Mouse (Mus musculus): ENCODE results near the gene 4930438A08Rik.
"Not testable (repeated sequence)": the region's sequence is repeated elsewhere in the genome, so short reads cannot be mapped to it uniquely, and the experiment has no call there.

Gene 4930438A08Rik

DNA sequence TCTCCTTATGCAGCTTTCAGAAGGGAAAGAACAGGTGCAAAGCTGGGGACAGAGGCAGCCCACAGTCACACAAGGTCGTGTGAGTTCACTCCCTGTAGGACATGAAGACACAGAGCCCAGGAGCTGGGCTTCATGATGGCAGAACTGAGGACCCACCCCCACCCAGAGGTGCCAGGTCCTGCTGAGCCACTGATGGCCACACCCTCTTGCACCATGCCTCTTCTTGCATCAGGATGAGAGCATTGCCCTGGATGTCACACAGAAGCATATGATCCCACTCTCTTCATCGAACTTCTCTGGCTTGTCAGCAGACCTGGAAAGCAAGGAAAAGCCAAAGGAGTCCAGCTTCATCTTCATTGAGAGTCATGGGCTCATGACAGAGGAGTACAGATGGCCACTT, at the start of gene 4930438A08Rik:
TSS of gene 4930438A08Rik (plus strand) at position 228 of the 400 bp plus-strand sequence.
- DNase-seq (ENCODE audit: low read depth, low spot score): no peak

DNA sequence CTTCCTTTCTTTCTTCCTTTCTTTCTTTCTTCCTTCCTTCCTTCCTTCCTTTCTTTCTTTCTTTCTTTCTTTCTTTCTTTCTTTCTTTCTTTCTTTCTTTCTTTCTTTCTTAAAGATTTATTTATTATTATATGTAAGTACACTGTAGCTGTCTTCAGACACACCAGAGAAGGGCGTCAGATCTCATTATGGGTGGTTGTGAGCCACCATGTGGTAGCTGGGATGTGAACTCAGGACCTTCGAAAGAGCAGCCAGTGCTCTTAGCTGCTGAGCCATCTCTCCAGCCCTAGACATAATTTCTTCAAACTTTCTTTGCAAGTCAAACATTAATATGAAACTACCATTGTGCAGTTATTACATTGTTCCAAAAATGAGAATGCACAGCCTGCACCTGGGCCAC, 49.7 kb upstream of the 4930438A08Rik start:
- not testable (repeated sequence) for DNase-seq (ENCODE audit: low read depth, low spot score)

DNA sequence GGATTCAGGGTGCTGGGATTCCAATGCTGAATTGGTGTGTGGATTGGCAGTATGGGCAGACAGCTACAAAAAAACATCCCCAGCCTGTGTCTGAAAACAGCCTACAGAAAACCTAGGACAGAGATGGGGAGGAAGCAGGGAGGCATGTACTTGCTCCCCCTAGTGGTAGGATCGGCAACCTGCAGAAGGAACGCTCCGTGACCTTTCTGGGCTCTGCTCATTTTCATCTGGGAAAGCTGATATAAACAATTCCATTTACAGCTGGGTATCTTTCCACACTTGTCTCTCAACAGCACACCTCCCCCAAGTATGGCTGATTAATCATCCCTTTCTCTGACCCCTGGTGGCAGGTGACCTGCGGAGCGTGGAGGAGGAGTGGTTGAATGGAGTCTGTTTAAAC, 48.9 kb upstream of the 4930438A08Rik start:
- DNase-seq (ENCODE audit: low read depth, low spot score): peak; percentile 46

DNA sequence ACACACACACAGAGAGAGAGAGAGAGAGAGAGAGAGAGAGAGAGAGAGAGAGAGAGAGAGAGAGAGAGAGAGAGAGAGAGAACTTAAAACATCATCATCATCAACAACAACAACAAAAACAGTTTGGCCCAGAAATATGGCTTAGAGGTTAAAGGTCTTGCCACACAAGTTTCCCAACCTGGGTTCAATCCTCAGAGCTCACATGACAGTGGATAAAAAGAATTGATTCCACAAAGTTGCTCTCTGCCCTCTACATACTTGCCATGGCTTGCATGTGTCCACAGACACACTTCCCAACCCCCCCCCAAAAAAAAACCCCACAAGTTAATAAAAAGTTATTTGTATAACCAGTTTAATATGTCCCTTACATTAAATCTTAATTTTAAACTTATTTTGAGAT, 48.2 kb upstream of the 4930438A08Rik start:
- no peak for DNase-seq (ENCODE audit: low read depth, low spot score)

DNA sequence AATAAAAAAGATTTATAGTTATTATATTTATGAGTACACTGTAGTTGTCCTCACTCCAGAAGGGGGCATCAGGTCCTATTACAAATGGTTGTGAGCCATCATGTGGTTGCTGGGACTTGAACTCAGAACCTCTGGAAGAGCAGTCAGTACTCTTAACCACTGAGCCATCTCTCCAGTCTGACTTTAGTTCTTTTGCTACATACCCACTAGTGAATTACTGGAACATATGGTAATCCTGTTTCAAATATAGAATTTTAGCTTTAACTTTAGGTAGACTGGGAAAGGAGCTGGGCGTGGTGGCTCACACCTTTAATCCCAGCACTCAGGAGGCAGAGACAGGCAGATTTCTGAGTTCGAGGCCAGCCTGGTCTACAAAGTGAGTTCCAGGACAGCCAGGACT, 46.6 kb upstream of the 4930438A08Rik start:
- not testable (repeated sequence) for DNase-seq (ENCODE audit: low read depth, low spot score)

DNA sequence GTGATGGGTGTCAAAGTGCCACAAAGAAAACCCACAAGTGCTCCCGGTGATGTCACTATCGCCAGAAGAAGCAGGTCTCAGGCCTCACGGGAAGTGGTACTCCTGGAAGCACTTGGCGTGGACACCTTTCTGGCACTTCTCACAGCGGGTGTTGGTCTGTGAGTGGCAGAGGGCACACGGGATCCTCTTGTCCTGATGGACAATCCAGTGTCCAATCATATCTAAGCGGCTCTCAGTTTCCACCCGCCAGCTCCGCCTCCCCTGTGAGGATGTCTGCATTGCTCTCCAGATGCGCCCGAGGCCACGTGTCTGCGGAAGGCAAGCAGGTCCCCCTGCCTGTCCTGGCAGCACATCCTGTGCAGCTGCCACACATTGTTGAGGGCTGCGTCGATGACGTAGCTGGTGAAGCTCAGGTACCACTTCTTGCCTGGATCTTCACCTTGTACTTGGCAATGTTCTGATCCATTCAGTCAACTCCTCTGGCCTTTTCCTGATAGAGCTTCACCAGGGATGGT, 44.1 kb upstream of the 4930438A08Rik start:
- DNase-seq (ENCODE audit: low read depth, low spot score): no peak

DNA sequence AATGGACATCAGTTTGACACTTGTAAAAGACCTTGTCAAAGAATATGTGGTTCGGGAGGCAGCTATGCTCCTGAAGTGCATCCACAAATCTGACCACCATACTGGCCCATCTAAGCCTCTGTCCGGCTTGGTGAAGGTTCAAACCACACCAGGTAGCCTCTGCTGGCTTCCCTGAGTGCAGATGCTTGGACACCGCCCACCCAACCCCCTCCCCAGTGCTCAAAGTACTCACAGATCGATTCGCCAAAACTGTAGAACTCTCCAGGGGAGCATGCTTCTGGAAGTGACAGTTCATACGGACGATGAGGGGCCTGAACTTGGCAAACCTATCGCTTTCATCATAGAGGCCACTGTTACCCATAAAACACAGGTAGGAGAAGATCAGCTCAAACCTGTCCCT, 43.4 kb upstream of the 4930438A08Rik start:
- no peak for DNase-seq (ENCODE audit: low read depth, low spot score)

DNA sequence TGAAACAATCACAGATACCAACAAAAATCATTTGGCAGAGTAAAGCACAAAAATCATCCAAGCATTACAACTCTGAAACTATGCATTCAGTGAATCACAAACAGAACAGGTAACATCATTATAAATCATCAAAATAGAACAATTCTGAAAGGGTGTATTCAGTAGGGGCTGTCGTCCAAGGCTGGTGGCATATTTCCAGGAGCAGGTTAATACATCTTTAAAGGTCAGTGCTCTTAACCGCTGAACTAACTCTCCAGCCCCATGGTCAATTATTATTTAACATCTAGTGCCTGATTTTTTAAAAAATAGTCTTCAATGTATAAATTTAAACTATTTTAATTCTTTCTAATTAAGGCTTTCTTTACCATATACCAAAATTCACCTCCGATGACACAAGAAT, 40.0 kb upstream of the 4930438A08Rik start:
- DNase-seq (ENCODE audit: low read depth, low spot score): not testable (repeated sequence)

DNA sequence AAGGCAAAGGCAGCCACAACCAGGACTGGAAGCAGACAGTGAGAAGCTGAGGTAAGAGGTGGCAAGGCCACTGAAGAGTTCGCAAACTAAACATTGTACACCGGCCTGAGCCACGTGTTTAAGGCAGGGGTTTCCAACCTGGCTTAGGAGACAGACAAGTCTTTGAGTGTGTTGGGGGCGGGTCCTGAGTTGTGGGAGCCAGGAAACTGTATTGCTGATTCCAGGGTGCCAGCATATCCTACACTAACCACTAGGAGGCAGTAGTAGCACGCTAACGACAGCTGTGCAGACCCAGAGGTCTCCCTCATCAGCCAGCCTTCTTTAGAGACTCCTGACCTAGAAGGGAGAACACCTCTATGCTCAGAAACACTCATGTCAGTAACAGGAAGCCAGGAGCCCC, 39.4 kb upstream of the 4930438A08Rik start:
- no peak for DNase-seq (ENCODE audit: low read depth, low spot score)

DNA sequence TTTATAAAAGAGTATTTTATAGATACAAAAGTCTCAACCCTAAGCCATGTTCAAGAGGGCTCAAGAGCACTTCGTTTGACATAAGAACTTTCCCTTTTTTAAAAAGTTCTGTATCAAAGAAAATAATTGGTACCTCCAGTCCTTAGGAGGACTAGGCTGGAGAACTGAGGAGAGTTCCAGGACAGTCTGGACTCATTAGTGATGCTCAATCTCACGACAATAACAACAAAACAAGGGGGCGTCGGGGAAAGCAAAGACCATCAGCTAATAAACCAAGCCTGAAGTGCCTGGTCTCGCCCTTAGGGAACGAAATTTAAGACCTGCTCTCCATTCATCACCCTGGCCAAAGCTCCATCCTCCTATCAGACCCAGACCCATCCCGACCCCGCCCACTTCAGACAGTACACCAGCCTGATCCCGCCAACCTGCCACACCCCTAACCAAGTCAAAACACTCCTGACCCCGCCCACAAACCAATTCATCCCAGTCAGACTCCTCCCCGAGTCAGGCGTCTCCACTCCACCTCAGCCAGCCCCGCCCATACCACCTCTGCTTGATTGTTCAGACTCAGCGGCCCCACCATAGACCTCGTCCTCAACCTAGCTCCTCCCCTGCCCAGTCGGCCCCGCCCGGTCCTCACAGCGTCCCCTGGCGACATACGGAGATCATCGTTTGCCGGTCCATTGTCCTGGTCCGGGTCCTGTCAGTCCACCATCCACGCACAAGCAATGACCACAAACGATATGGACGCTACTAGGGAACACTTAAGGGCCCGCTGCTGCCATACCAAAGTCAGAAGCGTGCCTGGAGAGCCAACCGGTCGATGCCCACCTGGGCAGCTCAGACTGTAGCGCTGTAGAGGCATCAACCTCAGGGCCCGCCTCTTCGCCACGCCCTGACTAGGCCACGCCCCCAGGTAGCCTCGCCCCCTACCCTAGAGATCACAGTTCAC, 35.5 kb upstream of the 4930438A08Rik start:
- no peak for DNase-seq (ENCODE audit: low read depth, low spot score)

DNA sequence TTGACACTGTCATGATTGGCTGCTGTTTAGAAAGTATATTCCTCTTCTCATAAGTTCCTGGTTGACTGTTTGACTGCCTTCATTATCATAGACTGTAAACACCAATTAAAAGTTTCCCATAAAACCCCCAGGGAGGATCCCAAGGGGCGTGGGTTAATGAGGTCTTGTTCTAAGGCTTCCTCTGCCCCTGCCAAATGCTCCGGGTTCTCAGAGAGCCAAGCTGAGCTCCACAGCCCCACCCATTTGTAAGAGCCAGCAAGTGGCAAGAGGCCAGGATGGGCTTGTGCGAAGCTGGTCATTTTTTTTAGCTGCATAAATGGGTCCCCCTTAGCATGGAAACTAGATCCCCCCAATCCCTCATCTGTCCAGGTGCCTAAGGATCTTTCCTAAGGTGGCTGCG, 27.3 kb upstream of the 4930438A08Rik start:
- no peak for DNase-seq (ENCODE audit: low read depth, low spot score)

DNA sequence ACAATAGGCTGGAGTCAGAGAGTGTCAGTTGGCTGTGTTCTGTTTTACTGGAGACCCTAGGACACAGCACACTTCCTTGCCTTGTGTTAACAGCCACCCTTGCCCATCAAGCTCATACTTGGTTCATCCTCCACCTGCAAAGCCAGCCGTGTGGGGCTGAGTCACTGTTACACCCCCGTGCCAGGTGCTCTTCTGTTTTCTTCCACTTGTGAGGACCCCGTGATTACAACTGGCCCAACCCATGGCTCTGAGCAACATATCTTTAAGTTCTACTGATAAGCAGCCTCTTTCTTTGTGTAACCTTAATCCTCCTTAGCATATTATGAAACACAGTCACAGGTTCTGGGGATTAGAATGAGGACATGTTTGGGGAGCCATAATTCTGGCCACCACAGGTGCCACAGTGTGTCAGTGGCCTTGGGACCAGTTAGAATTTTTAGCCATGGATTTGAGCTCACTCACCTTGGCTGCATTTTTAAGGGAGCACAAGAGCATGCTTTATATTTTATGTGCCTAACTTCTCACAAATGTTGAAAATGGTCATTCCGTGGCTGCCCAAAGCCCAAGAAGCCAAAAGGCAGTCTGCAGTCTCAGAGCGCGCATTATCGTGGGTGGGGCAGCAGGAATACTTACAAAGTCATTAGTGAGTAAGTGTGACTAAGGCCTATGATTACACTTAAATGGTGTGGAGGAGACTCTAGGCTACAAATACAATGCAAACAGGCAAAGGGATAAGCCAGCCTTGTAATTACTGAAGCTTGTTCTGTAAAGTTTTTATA, 25.2 kb upstream of the 4930438A08Rik start:
- no peak for DNase-seq (ENCODE audit: low read depth, low spot score)

DNA sequence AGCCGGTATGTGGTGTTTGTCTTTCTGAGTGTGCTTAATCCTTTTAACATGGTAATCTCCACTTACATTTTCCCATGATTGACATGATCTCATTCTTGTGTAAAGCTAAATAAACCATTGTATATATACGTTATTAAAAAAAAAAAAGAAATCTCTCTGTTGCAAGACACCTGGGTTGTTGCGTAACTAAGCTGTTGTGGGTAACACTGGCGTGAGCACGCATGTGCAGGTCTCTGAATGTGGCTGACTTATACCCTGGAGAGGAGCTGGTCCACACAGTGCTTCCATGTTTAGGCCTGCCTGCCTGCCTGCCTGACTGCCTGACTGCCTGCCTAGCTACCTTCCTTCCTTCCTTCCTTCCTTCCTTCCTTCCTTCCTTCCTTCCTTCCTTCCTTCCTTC, 24.0 kb upstream of the 4930438A08Rik start:
- DNase-seq (ENCODE audit: low read depth, low spot score): no peak

DNA sequence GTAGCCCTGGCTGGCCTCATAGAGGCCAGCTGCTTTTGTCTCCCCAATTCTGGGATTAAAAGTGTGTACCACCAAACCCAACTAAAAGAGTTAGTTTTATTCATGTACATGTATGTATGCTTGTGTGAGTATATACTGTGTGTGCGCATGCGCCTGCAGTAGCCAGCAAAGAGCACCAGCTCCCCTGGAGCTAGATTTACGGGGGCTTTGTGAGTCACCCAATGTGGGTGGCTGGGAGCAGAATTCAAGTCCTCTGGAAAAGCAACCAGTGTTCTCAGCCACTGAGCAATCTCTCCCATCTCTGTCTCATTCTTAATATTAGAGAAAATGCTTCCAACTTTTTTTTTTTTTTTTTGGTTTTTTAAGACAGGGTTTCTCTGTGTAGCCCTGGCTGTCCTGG, 20.2 kb upstream of the 4930438A08Rik start:
- no peak for DNase-seq (ENCODE audit: low read depth, low spot score)

DNA sequence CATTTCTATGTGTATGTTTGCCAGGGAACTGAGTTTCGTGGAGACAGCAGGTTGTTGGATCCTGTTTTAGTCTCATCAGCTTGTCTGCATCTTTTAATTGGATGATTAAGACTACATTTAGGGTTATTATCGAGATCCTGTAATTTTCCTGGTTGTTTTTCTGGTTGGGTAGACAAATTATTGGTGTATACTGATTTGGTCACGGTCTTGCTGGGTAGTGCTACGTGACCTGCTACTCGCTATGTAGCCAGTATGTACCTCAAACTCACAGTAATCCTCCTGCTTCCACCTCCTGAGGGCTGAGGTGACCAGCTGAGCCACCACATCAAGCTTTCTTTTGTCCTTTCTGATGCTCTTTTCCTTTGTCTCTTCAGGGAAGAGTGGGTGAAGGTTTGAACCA, 16.8 kb upstream of the 4930438A08Rik start:
- DNase-seq (ENCODE audit: low read depth, low spot score): no peak

DNA sequence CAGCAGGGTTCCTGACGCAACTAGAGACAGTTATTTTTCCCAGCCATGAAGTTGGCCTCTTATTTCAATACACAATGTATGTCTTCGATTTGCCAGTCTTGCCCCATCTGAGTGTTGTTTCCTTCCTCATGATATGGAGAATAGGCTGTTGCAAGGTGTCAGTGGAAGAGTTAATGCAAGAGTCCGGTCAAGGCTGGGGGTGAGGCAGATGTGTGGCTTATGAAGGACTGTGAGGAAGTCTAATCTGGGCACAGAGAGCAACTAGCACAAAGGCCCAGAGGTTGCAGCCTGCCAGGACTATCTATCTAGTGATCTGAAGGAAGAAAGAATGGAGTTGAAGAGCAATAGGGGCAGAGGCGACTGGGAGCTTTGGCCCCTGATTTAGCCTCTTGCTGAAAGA, 14.4 kb upstream of the 4930438A08Rik start:
- DNase-seq (ENCODE audit: low read depth, low spot score): no peak

DNA sequence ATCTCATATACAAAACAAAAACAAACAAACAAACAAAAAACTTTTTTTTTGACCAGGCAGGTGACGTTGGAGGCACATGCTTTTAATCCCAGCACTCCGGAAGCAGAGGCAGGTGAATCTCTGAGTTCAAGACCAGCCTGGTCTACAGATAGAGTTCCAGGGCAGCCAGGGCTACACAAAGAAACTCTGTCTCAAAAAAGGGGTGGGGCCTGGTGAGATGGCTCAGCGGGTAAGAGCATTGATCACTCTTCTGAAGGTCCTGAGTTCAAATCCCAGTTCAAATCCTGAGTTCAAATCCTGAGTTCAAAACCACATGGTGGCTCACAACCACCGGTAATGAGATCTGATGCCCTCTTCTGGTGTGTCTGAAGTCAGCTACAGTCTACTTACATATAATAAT, 12.8 kb upstream of the 4930438A08Rik start:
- no peak for DNase-seq (ENCODE audit: low read depth, low spot score)

DNA sequence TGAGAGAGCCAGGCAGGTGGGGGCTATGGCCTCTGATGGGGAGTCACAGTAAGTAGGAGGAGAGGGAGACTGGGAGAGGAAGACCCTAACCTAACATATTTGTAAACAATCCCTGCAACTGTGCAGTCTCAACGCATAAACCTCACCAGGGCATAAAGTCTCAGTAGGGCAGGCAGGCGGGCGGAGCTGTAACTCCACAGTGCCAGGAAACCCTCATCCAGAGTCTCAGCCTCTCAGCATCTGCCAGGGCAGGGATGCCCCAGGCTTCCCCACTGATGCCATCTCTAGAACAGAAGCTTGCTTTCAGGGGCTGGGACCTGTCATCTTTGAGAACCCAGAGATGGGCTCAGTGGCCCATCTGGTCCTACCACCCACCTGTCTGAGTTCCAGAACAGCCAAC, 12.3 kb upstream of the 4930438A08Rik start:
- DNase-seq (ENCODE audit: low read depth, low spot score): no peak

DNA sequence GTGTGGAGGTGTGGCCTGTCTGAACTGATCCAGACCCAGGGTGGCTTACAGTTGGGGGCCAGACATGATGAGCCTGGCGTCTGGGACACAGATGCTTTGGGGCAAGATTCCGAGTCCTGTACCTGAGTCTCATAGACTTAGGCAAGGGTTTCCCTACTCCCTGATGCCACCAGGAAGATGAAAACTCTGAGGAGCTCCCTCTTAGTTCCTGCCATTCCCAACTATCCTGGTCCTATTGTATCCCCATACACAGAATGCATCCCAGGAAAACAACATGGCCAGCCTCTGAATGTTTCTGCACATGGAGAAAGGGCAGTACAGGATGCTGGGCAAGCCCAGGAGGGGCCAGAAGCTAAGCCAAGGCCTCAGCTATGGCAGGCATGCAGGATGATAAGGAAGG, 11.1 kb upstream of the 4930438A08Rik start:
- DNase-seq (ENCODE audit: low read depth, low spot score): no peak

DNA sequence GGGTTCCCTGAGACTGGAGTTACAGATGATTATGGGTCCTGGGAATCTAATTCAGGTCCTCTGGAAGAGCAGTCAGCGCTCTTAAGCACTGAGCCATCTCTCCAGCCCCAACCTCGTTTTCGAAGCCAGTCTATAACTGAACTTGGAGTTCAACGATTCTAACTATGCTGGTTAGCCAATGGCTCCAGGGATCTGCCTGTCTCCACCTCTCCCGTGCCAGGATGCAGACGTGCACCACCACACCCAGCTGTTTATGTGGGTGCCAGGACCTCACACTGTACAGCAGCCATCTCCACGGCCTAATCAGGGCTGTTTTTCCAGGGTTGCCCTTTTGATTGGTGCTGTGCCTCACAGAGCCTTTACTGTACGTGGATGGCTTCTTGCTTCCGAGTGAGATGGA, 10.1 kb upstream of the 4930438A08Rik start:
- DNase-seq (ENCODE audit: low read depth, low spot score): no peak

DNA sequence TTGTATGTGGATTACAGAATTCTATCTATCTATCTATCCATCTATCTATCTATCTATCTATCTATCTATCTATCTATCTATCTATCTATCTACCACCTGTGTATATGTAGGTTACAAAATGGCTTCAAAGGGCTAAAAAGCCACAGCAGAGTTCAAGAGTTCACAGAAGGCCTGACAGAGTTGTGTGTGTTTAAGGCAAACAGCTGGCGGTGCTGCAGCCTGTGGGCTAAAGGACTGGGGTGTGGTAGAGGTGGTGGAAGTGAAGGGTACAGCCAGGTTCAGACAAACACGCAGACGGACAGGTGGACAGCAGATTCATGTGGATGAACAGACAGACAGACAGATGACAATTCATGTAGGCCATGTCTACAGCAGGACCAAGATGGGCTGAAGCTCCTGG, 6.3 kb upstream of the 4930438A08Rik start:
- DNase-seq (ENCODE audit: low read depth, low spot score): no peak

DNA sequence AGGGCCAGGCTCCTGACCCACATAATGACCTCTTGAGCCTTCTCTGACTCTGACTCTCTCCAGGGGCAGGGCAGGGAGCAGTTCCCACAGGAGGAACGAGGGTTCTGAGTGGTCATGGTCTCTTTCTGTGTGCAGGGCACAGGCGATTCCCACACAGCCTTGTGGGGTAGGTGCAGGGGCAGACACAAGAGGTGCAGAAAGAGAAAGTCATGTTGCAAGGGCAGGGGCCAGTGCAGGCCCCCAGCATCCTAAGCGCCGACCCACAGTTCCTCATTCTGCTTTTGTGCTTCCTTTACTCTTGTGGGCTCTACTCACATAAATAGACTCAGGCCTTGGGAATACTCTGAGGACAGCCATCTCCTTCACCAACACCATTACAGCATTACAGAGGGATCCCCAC, 1.2 kb downstream of the 4930438A08Rik start:
- DNase-seq (ENCODE audit: low read depth, low spot score): no peak

All from retina, adult 2 months (tissue).